Mouse (Mus musculus): ENCODE data around the gene Sla2. TPM values are rescaled to one million over a fixed set of nuclear protein-coding genes. Genes with fewer than 3 reads are reported as not detected.
"Not testable (repeated sequence)": the region's sequence is repeated elsewhere in the genome, so short reads cannot be mapped to it uniquely, and the experiment has no call there.

Sla2 gene
- polyA plus RNA-seq, 1 experiment from 2014 or later, result 0.27 TPM

DNA sequence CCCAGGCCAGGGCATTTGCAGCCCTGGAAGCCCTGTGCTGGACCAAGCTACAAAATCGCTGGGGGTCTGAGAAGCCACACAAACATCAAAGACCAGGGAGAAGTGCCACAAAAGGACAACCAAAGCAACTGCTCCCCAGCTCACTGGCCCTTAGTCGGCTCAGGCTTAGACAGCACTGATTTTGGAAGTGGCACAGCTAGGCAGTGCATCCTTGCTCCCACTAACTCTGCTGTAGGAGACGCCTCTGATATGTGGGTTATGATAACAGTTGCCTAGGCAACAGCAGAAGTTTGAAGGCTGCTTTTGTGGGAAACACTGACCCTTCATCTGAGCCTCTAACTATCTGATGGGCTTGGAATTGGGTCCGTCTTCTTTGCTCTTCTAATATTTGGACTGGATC lies 12.2 kb upstream of the Sla2 start:
- WGBS, result 79% methylated on average over 4 of the region's 4 CpGs
- H3K9me3 ChIP-seq, result no peaks in the 10 kb centered on the region
- H3K4me2 ChIP-seq (replicated peaks), result no peak overlapping the region
- no peaks in the 10 kb centered on the region for H3K27me3 ChIP-seq
- H3K4me1 ChIP-seq (replicated peaks), result no peaks in the 10 kb centered on the region
- no peak for ATAC-seq
- no peak overlapping the region for H3K4me3 ChIP-seq (replicated peaks)
- no peak overlapping the region for H3K27ac ChIP-seq
- no peak overlapping the region for H3K9ac ChIP-seq (replicated peaks)
- H3K36me3 ChIP-seq, result no peaks in the 10 kb centered on the region

GRCm38 (mm10) chr2:156898374-156898773 lies 11.4 kb upstream of the Sla2 start:
- WGBS, result 79% methylated on average over 4 of the region's 4 CpGs
- Histone ChIP-seq H3K4me3 (replicated peaks) (no peak overlapping the region), H3K9ac (replicated peaks) (no peak overlapping the region), H3K27me3 (no peaks in the 10 kb centered on the region), H3K36me3 (no peaks in the 10 kb centered on the region), H3K9me3 (no peaks in the 10 kb centered on the region), H3K4me1 (replicated peaks) (no peaks in the 10 kb centered on the region), H3K27ac (no peak overlapping the region), H3K4me2 (replicated peaks) (no peak overlapping the region)
- ATAC-seq, result no peak

DNA sequence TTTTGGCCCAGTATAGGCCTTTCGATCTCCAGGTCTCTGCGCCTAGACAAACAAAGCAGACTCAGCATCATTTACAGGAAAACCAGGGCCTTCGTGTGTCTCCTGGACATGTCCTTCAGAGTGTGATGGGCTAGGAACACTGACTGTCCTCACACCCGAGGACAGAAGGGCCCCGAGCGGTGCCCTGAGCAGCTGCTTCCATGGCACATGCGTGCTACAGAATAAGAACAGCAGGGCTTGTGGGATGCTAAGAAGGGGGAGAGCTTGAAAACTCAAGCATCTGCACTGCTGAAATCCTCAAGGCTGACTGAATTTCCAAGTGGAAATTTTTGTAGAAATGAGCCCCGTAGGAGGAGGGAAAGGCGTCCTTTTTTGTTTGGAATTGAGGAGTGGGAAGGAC lies 10.0 kb upstream of the Sla2 start:
- no peak overlapping the region for H3K4me3 ChIP-seq (replicated peaks)
- H3K27ac ChIP-seq, result no peak overlapping the region
- no peaks in the 10 kb centered on the region for H3K9me3 ChIP-seq
- H3K4me2 ChIP-seq (replicated peaks), result no peak overlapping the region
- peaks cover 10% of the 10 kb centered on the region for H3K4me1 ChIP-seq (replicated peaks)
- H3K27me3 ChIP-seq, result no peaks in the 10 kb centered on the region
- H3K36me3 ChIP-seq, result no peaks in the 10 kb centered on the region
- 88% methylated on average over 9 of the region's 9 CpGs for WGBS
- no peak for ATAC-seq
- no peak overlapping the region for H3K9ac ChIP-seq (replicated peaks)

- ATAC-seq, result no peak
- H3K9me3 ChIP-seq, result no peaks in the 10 kb centered on the region
- no peak overlapping the region for H3K9ac ChIP-seq (replicated peaks)
- WGBS, result 78% methylated on average over 9 of the region's 9 CpGs
- H3K36me3 ChIP-seq, result no peaks in the 10 kb centered on the region
- H3K4me3 ChIP-seq (replicated peaks), result no peak overlapping the region
- no peak overlapping the region for H3K4me2 ChIP-seq (replicated peaks)
- H3K27me3 ChIP-seq, result no peaks in the 10 kb centered on the region
- H3K27ac ChIP-seq, result no peak overlapping the region
- peaks cover 14% of the 10 kb centered on the region for H3K4me1 ChIP-seq (replicated peaks)
Measured at GRCm38 (mm10) chr2:156896384-156896914, 9.5 kb upstream of the Sla2 start.

GRCm38 (mm10) chr2:156894496-156895265 lies 7.7 kb upstream of the Sla2 start:
- H3K4me3 ChIP-seq (replicated peaks), result no peak overlapping the region
- no peaks in the 10 kb centered on the region for H3K27me3 ChIP-seq
- no peak overlapping the region for H3K27ac ChIP-seq
- H3K4me1 ChIP-seq (replicated peaks), result peaks cover 14% of the 10 kb centered on the region
- no peaks in the 10 kb centered on the region for H3K36me3 ChIP-seq
- no peaks in the 10 kb centered on the region for H3K9me3 ChIP-seq
- 85% methylated on average over 15 of the region's 15 CpGs for WGBS
- ATAC-seq, result no peak
- H3K4me2 ChIP-seq (replicated peaks), result no peak overlapping the region
- H3K9ac ChIP-seq (replicated peaks), result no peak overlapping the region

DNA sequence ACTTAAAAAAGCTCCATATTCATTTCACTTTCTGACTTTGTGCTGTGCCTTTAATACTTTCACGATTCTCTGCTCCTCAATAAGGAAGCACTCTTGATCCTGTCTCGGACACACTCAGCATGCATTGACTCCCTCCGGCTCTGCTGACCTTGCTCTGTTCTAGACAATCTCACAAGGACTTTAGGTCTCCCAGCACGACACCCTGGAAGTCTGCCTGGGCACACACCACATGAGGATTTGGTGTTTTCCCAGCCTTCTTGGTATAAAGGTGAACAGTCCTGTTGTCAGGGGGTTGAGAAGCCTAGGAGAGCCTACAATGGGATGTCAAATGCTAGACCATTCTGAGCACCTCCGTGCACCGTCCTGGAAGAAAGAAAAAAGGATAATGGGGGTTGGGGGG lies 5.8 kb upstream of the Sla2 start:
- no peak overlapping the region for H3K27ac ChIP-seq
- H3K4me2 ChIP-seq (replicated peaks), result no peak overlapping the region
- no peak overlapping the region for H3K9ac ChIP-seq (replicated peaks)
- no peaks in the 10 kb centered on the region for H3K9me3 ChIP-seq
- no peaks in the 10 kb centered on the region for H3K27me3 ChIP-seq
- ATAC-seq, result no peak
- 64% methylated on average over 6 of the region's 6 CpGs for WGBS
- peaks cover 14% of the 10 kb centered on the region for H3K4me1 ChIP-seq (replicated peaks)
- no peaks in the 10 kb centered on the region for H3K36me3 ChIP-seq
- no peak overlapping the region for H3K4me3 ChIP-seq (replicated peaks)

DNA sequence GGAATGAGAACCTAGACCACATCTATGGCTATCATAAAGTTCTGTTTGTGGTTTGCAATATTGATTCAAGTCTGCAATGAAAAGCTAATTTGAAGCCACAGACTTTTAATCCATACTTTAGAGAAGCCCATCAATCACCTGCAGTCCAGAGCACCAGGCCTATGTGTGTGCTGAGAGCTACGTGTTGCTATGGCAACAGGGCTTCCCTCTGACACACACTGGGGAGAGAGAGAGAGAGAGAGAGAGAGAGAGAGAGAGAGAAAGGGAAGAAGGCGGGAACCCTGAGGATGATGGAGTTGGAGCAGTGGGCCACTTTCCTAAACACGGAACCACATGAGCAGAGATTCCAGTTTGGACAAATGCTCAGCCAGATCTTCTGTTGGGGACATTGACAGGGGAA lies 5.2 kb upstream of the Sla2 start:
- Histone ChIP-seq H3K9ac (replicated peaks) (no peak overlapping the region), H3K27ac (no peak overlapping the region), H3K9me3 (no peaks in the 10 kb centered on the region), H3K27me3 (no peaks in the 10 kb centered on the region), H3K36me3 (no peaks in the 10 kb centered on the region), H3K4me2 (replicated peaks) (no peak overlapping the region), H3K4me1 (replicated peaks) (peaks cover 14% of the 10 kb centered on the region), H3K4me3 (replicated peaks) (no peak overlapping the region)
- ATAC-seq, result peak; percentile 71; the same call in 1 of the 2 replicates
- 30% methylated on average over 3 of the region's 3 CpGs for WGBS

DNA sequence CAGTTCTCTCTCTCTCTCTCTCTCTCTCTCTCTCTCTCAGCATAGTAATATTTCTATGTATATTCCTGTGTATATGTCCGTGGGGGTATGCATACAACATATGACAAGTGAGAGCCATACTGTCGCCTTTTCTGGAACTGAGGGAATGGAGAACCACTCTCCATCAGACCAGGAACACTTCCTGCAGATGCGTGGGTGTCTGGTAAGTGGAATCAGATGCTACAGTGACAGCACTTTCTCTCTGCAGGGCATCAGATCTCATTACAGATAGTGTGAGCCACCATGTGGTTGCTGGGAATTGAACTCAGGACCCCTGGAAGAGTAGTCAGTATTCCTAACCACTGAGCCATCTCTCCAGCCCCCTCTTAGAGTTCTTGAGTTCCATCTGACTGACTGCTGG lies 1.5 kb upstream of the Sla2 start:
- Histone ChIP-seq H3K9me3 (no peaks in the 10 kb centered on the region), H3K4me2 (replicated peaks) (no peak overlapping the region), H3K36me3 (no peaks in the 10 kb centered on the region), H3K9ac (replicated peaks) (no peak overlapping the region), H3K27me3 (no peaks in the 10 kb centered on the region), H3K4me3 (replicated peaks) (no peak overlapping the region), H3K27ac (no peak overlapping the region), H3K4me1 (replicated peaks) (peaks cover 14% of the 10 kb centered on the region)
- ATAC-seq, result no peak
- 75% methylated on average over 3 of the region's 3 CpGs for WGBS

GRCm38 (mm10) chr2:156886084-156886631 lies 834 bp downstream of the Sla2 start:
- Histone ChIP-seq H3K9ac (replicated peaks) (no peak overlapping the region), H3K27me3 (no peaks in the 10 kb centered on the region)
- 84% methylated on average over 10 of the region's 10 CpGs for WGBS

GRCm38 (mm10) chr2:156885666-156886065 lies 1.3 kb downstream of the Sla2 start:
- H3K4me1 ChIP-seq (replicated peaks); H3K36me3 ChIP-seq; H3K27me3 ChIP-seq; H3K9me3 ChIP-seq; H3K4me3 ChIP-seq (replicated peaks); ATAC-seq; H3K9ac ChIP-seq (replicated peaks); H3K4me2 ChIP-seq (replicated peaks); H3K27ac ChIP-seq: not testable (repeated sequence)
- WGBS, result 80% methylated on average over 2 of the region's 2 CpGs

More at GRCm38 (mm10) chr2:156886084-156886631, 834 bp downstream of the Sla2 start:
- H3K4me2 ChIP-seq (replicated peaks), result no peak overlapping the region
- no peak overlapping the region for H3K4me3 ChIP-seq (replicated peaks)
- no peaks in the 10 kb centered on the region for H3K36me3 ChIP-seq
- H3K27ac ChIP-seq, result no peak overlapping the region
- H3K9me3 ChIP-seq, result no peaks in the 10 kb centered on the region
- ATAC-seq, result no peak
- no peaks in the 10 kb centered on the region for H3K4me1 ChIP-seq (replicated peaks)

- Histone ChIP-seq H3K9me3 (no peaks in the 10 kb centered on the region), H3K36me3 (no peaks in the 10 kb centered on the region), H3K4me3 (replicated peaks) (no peak overlapping the region), H3K27me3 (no peaks in the 10 kb centered on the region), H3K27ac (no peak overlapping the region), H3K4me2 (replicated peaks) (no peak overlapping the region), H3K9ac (replicated peaks) (no peak overlapping the region), H3K4me1 (replicated peaks) (no peaks in the 10 kb centered on the region)
- WGBS, result 92% methylated on average over 10 of the region's 10 CpGs
- no peak for ATAC-seq
Measured at GRCm38 (mm10) chr2:156884396-156885211, 2.4 kb downstream of the Sla2 start.

GRCm38 (mm10) chr2:156882431-156883001 lies 4.5 kb downstream of the Sla2 start:
- H3K4me2 ChIP-seq (replicated peaks), result no peak overlapping the region
- ATAC-seq, result no peak
- no peaks in the 10 kb centered on the region for H3K9me3 ChIP-seq
- no peaks in the 10 kb centered on the region for H3K36me3 ChIP-seq
- H3K4me3 ChIP-seq (replicated peaks), result no peak overlapping the region
- H3K27ac ChIP-seq, result no peak overlapping the region
- 45% methylated on average over 10 of the region's 10 CpGs for WGBS
- no peaks in the 10 kb centered on the region for H3K4me1 ChIP-seq (replicated peaks)
- H3K9ac ChIP-seq (replicated peaks), result no peak overlapping the region
- no peaks in the 10 kb centered on the region for H3K27me3 ChIP-seq

Data from midbrain, embryonic 13.5 days (tissue).